ENCODE assay signal across 16 mouse cellular contexts in the genomic region with DNA sequence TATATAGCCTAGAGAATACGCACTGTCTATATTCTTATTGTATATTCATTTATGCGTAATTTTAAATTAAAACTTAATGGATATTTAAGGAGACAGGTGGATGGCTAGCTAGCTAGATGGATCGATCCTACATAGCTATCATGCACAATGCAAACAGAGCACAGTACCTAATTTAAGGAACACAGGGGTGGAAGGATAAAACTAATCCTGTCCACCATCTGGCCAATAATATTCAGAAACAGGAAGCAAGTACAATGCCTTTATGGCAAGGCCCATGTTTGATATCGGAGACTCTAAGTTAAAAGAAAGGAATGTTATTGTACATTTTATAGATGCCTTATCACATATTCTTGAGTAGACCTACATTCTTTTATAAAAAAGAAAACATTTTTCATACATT.
"Had no signal": no experiment of that assay in that cellular context is flagged by ENCODE, and none has a peak within 500 bp of the region (broad histone marks: within the 10 kb centered on the region; RNA-seq: fewer than 3 reads in every experiment).

No protein-coding gene starts in this region.

- DNase-seq: liver, embryonic 13.5 days; liver, postnatal 0 days; lung, adult 2 months; right cerebral cortex, postnatal 14 days; thymus, adult 2 months; thymus, postnatal 25 days; thymus, postnatal 4 days had no signal

- H3K36me3 ChIP-seq: liver, embryonic 13.5 days; liver, embryonic 15.5 days; midbrain, embryonic 13.5 days; midbrain, embryonic 15.5 days; neural tube, embryonic 12.5 days; stomach, embryonic 15.5 days had no signal

- H3K4me1 ChIP-seq: liver, embryonic 13.5 days; liver, embryonic 15.5 days; megakaryocyte, embryonic 14.5 days; neural tube, embryonic 12.5 days; stomach, embryonic 15.5 days had no signal

- ATAC-seq: liver, postnatal 0 days; midbrain, embryonic 13.5 days had no signal

- H3K27ac ChIP-seq: liver, embryonic 13.5 days; liver, embryonic 15.5 days; macrophage; midbrain, embryonic 13.5 days; neural tube, embryonic 12.5 days; stomach, embryonic 15.5 days; stomach, postnatal 0 days had no signal

- H3K4me3 ChIP-seq: liver, embryonic 13.5 days; liver, embryonic 15.5 days; megakaryocyte, embryonic 14.5 days; midbrain, embryonic 13.5 days; midbrain, embryonic 15.5 days; neural tube, embryonic 12.5 days; stomach, embryonic 15.5 days had no signal

- H3K27me3 ChIP-seq: liver, embryonic 13.5 days; liver, embryonic 15.5 days; megakaryocyte, embryonic 14.5 days; midbrain, embryonic 13.5 days; midbrain, embryonic 15.5 days; neural tube, embryonic 12.5 days; stomach, embryonic 15.5 days had no signal

- H3K9ac ChIP-seq: liver, embryonic 13.5 days; liver, embryonic 15.5 days; liver, postnatal 0 days; midbrain, embryonic 13.5 days; midbrain, embryonic 15.5 days; neural tube, embryonic 12.5 days; stomach, embryonic 15.5 days had no signal

- H3K9me3 ChIP-seq: liver, embryonic 13.5 days; liver, embryonic 15.5 days; midbrain, embryonic 13.5 days; midbrain, embryonic 15.5 days; neural tube, embryonic 12.5 days; stomach, embryonic 15.5 days had no signal

- H3K4me2 ChIP-seq: liver, embryonic 13.5 days; liver, embryonic 15.5 days; midbrain, embryonic 11.5 days; midbrain, embryonic 13.5 days; midbrain, embryonic 15.5 days; neural tube, embryonic 12.5 days; stomach, embryonic 15.5 days had no signal
